Mouse (Mus musculus): Measurements from ENCODE around the gene Hoxb13.

DNA sequence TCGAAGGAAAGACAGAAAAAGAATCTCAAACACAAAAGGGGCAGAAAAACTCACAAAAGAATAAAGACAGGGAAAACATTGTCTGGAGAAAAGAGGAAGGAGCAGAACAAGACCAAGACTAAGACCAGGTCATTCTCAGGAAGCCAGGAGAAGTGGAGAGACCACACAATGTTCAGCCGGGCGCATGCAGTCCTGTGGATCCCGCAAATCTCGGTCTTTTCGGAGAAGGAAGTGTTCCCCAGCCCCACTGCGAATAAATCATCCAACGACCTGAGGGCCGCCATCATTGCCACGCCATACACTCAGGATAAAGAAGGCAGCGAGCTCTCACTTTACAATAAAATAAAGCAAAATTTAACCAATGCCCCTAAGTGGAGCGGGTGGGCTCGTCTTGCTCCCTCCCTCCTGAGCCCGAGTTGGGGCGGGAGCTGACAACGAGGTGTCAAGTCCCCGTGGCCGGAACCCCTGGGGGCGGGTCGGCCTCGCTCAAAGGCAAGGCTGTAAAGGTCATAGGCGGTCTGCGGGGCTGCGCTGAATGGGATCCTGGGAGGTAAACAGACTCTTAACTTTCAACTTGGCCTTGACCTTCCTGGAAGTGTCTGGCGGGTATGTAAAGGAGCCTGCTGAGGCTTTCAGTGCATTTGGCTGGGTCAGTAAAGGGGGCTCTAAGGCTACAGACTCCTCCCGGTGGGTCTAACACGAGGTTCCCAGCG lies 4.2 kb upstream of the Hoxb13 start:
- no peak for TF ChIP-seq EP300 (IDR thresholded peaks at IDR 0.05; ENCODE audit: low read depth)
- no peak for TF ChIP-seq CTCF (IDR thresholded peaks at IDR 0.05; ENCODE audit: low read depth)
